Mouse (Mus musculus) spleen, postnatal 4 days (tissue): ENCODE measurements at regions not wholly inside any gene's neighbourhood (a gene's known extent, or its start where the extent isn't known, plus 50 kb on each side); places are given as distances from the start of the nearest gene placed in this dataset.

ENCODE experiments used
- DNase-seq, 2 experiments: peaks; one replicate each; pipeline ENCODE4 v3.0.0; 2022; ENCODE audit warnings: low spot score in 2 of 2

DNA sequence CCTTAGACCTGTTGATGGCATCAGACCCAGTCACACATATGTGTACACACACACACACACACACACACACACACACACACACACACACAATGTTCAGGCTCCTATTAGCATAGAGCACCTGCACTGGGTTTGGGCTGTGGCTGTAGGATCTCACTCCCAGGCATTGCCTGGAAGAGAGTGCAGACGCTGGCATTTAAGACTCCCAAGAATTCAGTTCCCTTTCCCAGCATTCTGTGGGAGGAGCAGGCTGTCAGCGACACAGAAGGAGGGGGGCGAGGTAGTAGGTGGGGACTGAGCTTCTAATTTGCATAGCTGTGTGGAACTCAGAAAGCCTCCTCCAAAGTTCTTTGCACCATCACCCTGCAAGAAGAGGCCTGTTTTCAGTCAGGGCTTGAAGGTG lies 374.2 kb upstream of the Fam49b start:
- no peak for DNase-seq

DNA sequence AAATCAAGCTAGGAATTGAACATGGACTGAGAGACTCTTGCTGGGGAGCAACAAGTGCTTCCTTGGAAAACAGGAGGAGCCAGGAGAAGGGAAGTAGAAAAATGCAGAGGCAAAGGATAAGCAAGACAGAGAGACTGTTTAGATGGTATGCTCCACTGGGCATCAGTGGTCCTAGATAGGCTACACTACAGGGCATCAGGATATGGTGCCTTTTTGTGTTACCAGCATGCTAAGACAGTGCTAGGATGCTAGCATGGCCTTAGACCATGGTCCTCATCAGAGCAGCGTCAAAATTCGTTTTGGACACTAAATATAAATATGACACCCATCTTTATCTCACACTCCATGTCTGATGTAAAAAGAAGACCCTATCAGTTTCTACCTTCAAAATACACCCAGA lies 374.6 kb upstream of the Fam49b start:
- no peak for DNase-seq

DNA sequence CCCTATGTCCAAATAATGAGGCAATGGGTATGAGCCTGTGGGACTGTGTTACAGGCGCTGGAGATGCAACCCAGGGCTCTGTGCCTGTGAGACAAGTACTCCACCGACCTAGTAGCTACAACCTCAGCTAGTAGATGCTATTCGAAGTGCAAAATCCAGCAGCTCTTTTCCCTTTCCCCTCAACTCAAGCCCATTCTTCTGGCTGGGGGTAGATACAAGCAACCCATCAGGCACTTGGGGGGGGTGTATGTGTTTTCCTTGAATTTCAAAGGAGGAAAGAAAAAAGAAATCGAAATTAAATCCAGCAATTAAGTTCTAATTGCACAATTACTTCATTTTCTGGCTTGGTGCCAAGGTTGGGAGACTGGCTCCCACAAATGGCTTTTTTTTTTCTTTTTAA lies 372.4 kb upstream of the Gm21798 start:
- DNase-seq = no peak

DNA sequence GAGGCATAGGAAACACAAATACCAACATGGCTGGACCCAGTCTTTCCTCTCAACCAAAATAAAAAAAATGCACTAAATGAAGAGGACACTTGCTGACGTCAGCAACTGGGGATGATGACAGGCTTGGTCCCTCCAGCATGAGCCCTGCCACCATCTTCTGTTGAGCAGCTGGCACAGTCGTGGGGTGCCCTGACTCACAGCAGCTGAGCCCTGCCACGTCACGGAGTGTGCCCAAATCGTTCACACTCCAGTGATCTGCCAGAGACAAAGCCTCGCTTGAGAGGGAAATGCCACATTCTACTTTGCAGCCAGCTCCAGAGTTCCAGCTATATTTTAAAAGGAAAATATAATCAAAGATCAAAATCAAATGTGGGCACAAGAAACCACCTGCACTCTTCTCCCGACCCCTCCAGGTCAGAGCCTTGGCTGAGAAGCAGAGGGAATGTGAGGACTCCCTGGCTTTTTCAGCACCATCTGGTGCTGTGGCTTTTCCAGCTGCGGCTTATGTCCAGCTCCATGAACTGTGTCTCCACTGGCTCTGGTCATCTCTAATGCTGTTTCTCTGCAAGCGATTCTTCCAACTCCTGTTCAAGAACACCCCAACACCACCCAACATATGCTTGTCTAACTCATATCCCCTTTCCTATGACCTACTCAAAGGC lies 371.0 kb upstream of the Gm21798 start:
- DNase-seq = no peak

GRCm38 (mm10) chr15:64447239-64447952 lies 370.1 kb upstream of the Gm21798 start:
- no peak for DNase-seq

DNA sequence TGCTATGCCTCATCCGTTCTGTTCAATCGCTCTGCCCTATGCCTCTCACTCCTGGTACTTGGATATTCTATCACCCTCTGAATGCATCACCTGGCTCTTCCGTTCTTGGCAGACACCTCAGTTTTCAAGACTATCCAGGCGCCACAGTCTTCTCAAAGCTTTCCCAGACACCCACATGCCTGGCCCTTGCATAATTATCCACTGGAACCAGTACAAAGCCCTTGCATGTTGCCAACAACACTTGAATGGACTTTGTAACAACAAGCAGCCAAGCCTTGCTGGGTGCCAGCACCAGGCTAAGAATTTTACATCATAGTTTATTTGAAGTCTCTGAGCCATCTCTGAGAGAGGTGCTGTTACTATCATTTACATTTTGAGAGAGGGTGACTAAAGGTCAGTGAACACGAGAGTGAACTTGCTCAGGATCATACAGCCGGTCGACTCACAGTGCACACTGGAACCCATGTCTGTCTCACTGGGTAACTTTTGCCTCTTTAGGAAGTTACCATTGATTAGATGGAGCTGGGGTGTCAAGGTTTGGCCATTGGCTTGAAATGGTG lies 368.8 kb upstream of the Gm21798 start:
- no peak for DNase-seq

GRCm38 (mm10) chr15:64470743-64471142 lies 346.8 kb upstream of the Gm21798 start:
- no peak for DNase-seq

DNA sequence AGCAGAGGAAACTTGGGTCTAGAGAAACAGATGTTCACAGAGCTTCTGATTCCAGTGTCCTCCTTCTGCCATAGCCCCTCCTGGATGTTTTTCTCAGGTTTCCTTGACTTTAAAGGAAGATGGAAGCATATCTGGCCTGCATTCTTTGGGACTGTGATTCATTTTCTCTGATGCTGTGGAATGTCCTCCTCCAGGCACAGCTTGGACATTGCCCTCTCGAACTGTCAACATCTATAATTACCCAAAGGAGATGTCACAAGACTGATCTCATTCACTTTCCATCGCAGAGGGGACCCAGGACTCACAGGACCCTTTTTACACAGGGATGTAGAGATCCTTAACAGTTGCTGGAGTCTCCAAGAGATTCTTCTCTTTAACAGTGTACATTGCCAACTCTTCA lies 345.9 kb upstream of the Gm21798 start:
- DNase-seq = no peak

- DNase-seq = no peak
Observed at GRCm38 (mm10) chr15:64474236-64474635, 343.3 kb upstream of the Gm21798 start.

- no peak for DNase-seq
Observed at GRCm38 (mm10) chr15:64477131-64477530, 340.4 kb upstream of the Gm21798 start.

DNA sequence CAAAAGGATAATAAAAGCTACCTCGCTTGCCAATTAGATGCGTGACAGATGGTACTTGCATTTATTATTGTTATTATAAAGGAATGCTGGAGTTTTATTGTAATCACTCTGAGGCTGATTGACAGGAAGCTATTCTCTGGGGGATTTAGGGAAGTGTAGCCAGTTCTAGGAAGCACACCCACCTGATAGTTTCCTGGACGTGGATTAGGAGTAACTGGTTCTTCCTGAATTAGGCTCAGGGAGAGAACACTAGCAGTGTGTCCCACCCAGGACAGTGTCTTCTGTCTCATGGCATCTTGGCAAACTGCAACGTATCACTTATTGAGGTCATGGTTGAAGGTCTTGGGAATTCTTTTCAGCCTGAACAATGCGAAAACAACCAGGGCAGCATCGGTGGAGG lies 336.9 kb upstream of the Gm21798 start:
- no peak for DNase-seq

GRCm38 (mm10) chr15:64481226-64481625 lies 336.3 kb upstream of the Gm21798 start:
- DNase-seq = no peak

GRCm38 (mm10) chr15:64482960-64483359 lies 334.5 kb upstream of the Gm21798 start:
- no peak for DNase-seq

GRCm38 (mm10) chr15:64487801-64488200 lies 329.7 kb upstream of the Gm21798 start:
- DNase-seq = no peak

GRCm38 (mm10) chr15:64500783-64501182 lies 316.7 kb upstream of the Gm21798 start:
- DNase-seq = no peak

DNA sequence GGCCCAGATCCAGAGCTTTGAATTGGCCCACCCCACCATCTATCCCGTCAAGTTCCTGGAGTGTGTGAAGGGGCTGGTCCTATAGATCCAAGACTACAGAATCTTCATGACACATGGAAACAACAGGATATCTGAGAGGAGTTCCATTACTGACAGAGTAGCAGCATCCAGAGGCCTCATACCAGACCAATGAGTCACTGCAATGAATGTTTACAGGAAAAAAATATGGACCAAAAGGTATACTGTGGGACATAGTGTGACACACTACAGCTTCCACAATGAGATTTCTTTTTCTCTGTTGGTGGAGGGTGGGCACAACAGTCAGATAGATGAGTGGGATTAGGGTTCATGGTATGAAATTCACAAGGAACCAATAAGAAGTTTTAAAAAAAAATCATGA lies 316.0 kb upstream of the Gm21798 start:
- DNase-seq = no peak

DNA sequence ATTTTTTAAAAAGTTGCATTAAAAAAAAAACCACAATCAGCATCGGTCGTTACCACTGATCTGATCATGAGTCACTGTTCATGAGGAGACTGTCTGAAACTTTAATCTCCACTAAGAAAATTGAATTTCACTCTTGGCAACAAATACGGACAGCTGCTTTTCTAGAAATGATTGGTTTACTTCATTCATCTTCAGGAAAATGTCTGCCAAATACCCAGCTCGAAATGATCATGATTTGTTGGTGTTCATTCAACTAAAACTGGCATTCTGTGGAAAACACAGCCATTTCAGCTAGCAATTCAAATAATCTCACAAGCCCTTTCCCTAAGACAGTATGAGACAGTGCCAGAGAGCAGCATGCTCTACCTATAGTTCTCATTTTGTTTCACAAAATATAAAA lies 312.7 kb upstream of the Gm21798 start:
- DNase-seq = no peak

GRCm38 (mm10) chr15:64510649-64511048 lies 306.8 kb upstream of the Gm21798 start:
- DNase-seq = no peak

GRCm38 (mm10) chr15:64511176-64511575 lies 306.3 kb upstream of the Gm21798 start:
- DNase-seq = no peak

- no peak for DNase-seq
Observed at GRCm38 (mm10) chr15:64512615-64513014, 304.9 kb upstream of the Gm21798 start.

DNA sequence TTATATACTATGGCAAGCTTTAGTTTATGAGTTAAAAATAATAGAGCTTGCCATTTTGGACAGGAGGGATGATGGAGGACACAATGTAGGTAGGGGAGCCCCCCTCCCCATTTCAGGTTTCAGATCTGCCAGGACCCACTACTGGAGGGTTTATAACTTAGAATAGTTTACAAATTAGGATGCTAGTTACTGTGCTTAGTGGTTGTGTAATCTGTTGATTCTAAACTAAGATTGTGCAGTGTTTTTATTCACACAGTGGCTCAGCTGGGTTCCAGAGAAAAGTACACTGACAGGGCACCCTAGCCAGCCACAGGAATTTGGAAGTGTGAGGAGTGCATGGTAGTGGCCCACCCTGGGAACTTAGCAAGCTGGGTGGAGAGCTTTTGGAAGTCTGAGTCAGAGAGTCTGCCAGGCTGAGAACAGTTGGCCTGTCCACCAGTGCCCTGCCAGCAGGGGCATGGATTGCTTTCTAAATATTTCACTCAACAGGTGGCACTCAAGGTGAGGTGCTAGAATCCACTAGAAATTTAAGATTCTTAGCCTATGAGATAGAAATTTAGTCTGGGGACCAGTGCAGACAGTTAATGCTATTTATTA lies 303.9 kb upstream of the Gm21798 start:
- DNase-seq = no peak

- no peak for DNase-seq
Observed at GRCm38 (mm10) chr15:64515179-64515578, 302.3 kb upstream of the Gm21798 start.

DNA sequence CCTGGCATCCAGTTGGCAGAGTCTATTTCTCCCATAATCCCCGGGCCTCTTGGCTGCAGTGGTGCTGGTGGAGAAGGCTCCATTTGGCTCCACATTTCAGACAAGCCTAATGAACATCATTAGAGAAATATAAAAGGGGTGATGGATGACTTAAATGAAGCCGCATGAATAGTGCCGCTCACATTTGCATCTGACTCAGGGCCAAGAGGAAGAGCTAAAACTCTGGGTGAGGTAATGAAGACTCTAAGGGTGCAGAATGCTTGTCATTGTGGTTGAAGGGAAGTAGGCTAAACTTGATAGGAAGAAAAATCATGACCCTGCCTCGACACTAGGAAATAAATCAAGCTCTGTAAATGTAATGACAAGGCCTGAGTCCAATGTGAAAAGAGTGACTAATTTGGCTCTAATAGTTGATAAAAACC lies 298.3 kb upstream of the Gm21798 start:
- DNase-seq = no peak
